Comparison of ENCODE assay signal across 8 mouse cellular contexts in the genomic region with DNA sequence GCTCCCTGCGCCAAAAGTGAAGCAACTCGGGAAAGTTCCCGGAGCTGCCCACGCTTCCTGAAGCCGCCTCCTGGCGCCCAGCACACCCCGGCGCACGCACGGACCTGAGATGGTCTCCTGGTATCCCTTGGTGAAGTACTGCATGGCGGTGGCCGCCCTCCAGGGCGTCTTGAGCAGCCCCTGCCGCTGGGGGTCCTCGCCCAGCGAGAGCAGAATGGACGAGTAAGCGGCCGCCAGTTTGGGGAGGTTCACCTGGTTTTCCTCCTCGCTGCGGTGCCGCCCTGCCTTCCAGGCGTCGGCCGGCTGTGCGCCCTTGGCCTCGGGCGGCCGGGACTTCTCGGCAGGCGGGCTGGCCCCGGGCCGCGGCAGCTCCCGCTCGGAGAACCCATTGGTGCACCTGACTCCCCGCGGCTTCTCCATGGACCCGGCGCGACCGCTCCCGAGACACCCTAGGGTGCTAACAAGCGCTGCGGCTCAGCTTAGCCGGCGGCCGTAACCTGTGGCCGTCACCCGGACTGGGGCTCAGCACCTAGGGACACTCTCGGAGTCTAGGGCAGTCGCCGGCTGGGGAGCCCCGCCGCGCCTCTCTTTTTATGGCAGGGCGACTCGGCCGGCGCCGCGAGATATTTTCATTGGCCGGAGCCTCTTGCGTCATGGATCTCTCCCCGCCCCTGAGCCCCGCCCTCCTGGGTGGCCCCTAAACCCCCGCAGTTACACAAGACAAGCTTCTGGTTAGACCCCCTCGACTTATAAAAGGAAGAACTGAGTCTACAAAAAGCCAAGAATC. TPM values are rescaled to one million over a fixed set of nuclear protein-coding genes. Genes with fewer than 3 reads are reported as not detected.
DNase-seq lines count a peak whose midpoint lies in the region; ATAC-seq and TF ChIP-seq lines count a peak whose summit lies in the region.

A gene (minus strand): TSS at position 566 of the 787 bp plus-strand sequence.

- no peaks in the 10 kb centered on the region for H3K9me3 ChIP-seq in heart, embryonic 12.5 days (replicated peaks)
- H3K9me3 ChIP-seq in liver, embryonic 11.5 days (ENCODE audit: control insufficient read depth, low read length) = no peaks in the 10 kb centered on the region

- peak; percentile 87 for ATAC-seq in erythroblast, adult 5-6 weeks (replicated peaks; ENCODE audit: low FRiP score, poor library complexity, severe bottlenecking)
- ATAC-seq in heart, embryonic 12.5 days (ENCODE audit: insufficient number of reproducible peaks, low FRiP score) = peak; percentile 93
- peak; percentile 90 for ATAC-seq in liver, embryonic 11.5 days (replicated peaks; ENCODE audit: low FRiP score)

- H3K4me2 ChIP-seq in heart, embryonic 12.5 days = peak within 1 kb of the TSS; percentile 96
- H3K4me2 ChIP-seq in liver, embryonic 11.5 days = peak within 1 kb of the TSS; percentile 100
- H3K4me2 ChIP-seq in myocyte (ENCODE audit: low read depth) = peak within 1 kb of the TSS; percentile 80

- H3K36me3 ChIP-seq in heart, embryonic 12.5 days = no peaks in the 10 kb centered on the region
- H3K36me3 ChIP-seq in liver, embryonic 11.5 days (ENCODE audit: control insufficient read depth, insufficient read depth, low read length) = no peaks in the 10 kb centered on the region
- H3K36me3 ChIP-seq in myocyte (ENCODE audit: control insufficient read depth, insufficient read depth) = no peaks in the 10 kb centered on the region
- H3K36me3 ChIP-seq in splenic B cell, adult 2 months (ENCODE audit: control insufficient read depth, insufficient read depth, low read length, poor library complexity, severe bottlenecking) = no peaks in the 10 kb centered on the region

- peak within 1 kb of the TSS; percentile 72 for H3K9ac ChIP-seq in heart, embryonic 12.5 days
- peak within 1 kb of the TSS; percentile 74 for H3K9ac ChIP-seq in liver, embryonic 11.5 days (ENCODE audit: low read depth, low read length)

- DNase-seq in 416B (ENCODE audit: low read depth) = peak; percentile 88
- DNase-seq in brain, adult 2 months (ENCODE audit: low read depth, low spot score) = peak; percentile 61
- DNase-seq in kidney, postnatal 10 days = peak; percentile 87
- peak; percentile 84 for DNase-seq in liver, embryonic 11.5 days (ENCODE audit: low spot score)
- peak; percentile 92 for DNase-seq in splenic B cell, adult 2 months (ENCODE audit: low read depth, low spot score)

- H3K27ac ChIP-seq in heart, embryonic 12.5 days (ENCODE audit: poor library complexity, severe bottlenecking) = peak within 1 kb of the TSS; percentile 24; the same call in 1 of the 2 replicates
- H3K27ac ChIP-seq in liver, embryonic 11.5 days (ENCODE audit: low read depth, low read length) = 0 out of 2 replicates have a peak within 1 kb of the TSS, but pooled peaks have one; percentile 13

- peak within 1 kb of the TSS; percentile 38 for H3ac ChIP-seq in myocyte (ENCODE audit: control insufficient read depth, insufficient read length)

- TF ChIP-seq POLR2A in myocyte (IDR thresholded peaks at IDR 0.05; ENCODE audit: insufficient read length, low read depth) = peak; percentile 90

- H3K4me3 ChIP-seq in heart, embryonic 12.5 days = peak within 1 kb of the TSS; percentile 60
- H3K4me3 ChIP-seq in liver, embryonic 11.5 days (ENCODE audit: low read depth, low read length) = peak within 1 kb of the TSS; percentile 58
- H3K4me3 ChIP-seq in myocyte = peak within 1 kb of the TSS; percentile 51

- peaks cover 5% of the 10 kb centered on the region for H3K79me2 ChIP-seq in myocyte (ENCODE audit: control insufficient read depth, insufficient read depth)

- under 1% methylated on average over 68 of the region's 68 CpGs for WGBS in heart, embryonic 12.5 days
- under 1% methylated on average over 68 of the region's 68 CpGs for WGBS in liver, embryonic 11.5 days

- H3K27me3 ChIP-seq in heart, embryonic 12.5 days (replicated peaks) = no peaks in the 10 kb centered on the region
- peaks cover 12% of the 10 kb centered on the region; the same call in 1 of the 2 replicates for H3K27me3 ChIP-seq in liver, embryonic 11.5 days (replicated peaks; ENCODE audit: control insufficient read depth, insufficient read depth, low read length)
- H3K27me3 ChIP-seq in myocyte (ENCODE audit: control insufficient read depth, insufficient read depth, insufficient read length) = no peaks in the 10 kb centered on the region
- no peaks in the 10 kb centered on the region for H3K27me3 ChIP-seq in splenic B cell, adult 2 months (ENCODE audit: control insufficient read depth, insufficient read depth, low read length, poor library complexity, severe bottlenecking)

- H3K4me1 ChIP-seq in heart, embryonic 12.5 days (replicated peaks) = peaks cover 7% of the 10 kb centered on the region
- peaks cover 10% of the 10 kb centered on the region; the same call in 1 of the 2 replicates for H3K4me1 ChIP-seq in liver, embryonic 11.5 days (replicated peaks; ENCODE audit: control insufficient read depth, insufficient read depth, low read length)

TF ChIP-seq in myocyte, 11 proteins besides CTCF, POLR2A, EP300 and RAD21:
- TF ChIP-seq MYOG (IDR thresholded peaks at IDR 0.05; ENCODE audit: control insufficient read depth in 1 of 3, insufficient read depth in 1 of 3, insufficient read length in 2 of 3, low read depth in 2 of 3) (no peak), MYOD1 (IDR thresholded peaks at IDR 0.05; ENCODE audit: control insufficient read depth in 1 of 3, insufficient read length in 2 of 3, low read depth in 2 of 3) (no peak), REST (IDR thresholded peaks at IDR 0.05; ENCODE audit: insufficient read depth, insufficient read length) (no peak), POLR2AphosphoS2 (IDR thresholded peaks at IDR 0.05; ENCODE audit: insufficient read length, low read depth) (peak; percentile 87)
TF ChIP-seq in myocyte: peak in this region for 1.

RNA-seq across cellular contexts. Expression of the gene that starts here (rescaled TPM):
- 131 and 161 TPM in 2 replicates for total RNA-seq in erythroblast, adult 5-6 weeks (2015; ENCODE audit: low replicate concordance)
- 125 and 166 TPM in 2 replicates for total RNA-seq in erythroblast, adult 5-6 weeks (2017; ENCODE audit: low replicate concordance)
- 6.8 TPM in 2 replicates for polyA plus RNA-seq in heart, embryonic 12.5 days (2016; fragmentation: Nextera tagmentation; extraction: Ambion mirVana)
- 3.4 TPM in 2 replicates for polyA plus RNA-seq in liver, embryonic 11.5 days (2014; fragmentation: Nextera tagmentation; extraction: Ambion mirVana)
- polyA plus RNA-seq in myocyte (2012; fragmentation: generic; extraction: Trizol) = 15.0 TPM

Comparison
In these comparisons a context has a peak if more than half of its experiments do, and no peak if none do; other contexts are left out.
1. Peak in every context shown above with its lines: DNase-seq, ATAC-seq, H3K4me3 ChIP-seq and H3K27ac ChIP-seq.